Mouse (Mus musculus): ENCODE results near the gene Sesn1.

DNA sequence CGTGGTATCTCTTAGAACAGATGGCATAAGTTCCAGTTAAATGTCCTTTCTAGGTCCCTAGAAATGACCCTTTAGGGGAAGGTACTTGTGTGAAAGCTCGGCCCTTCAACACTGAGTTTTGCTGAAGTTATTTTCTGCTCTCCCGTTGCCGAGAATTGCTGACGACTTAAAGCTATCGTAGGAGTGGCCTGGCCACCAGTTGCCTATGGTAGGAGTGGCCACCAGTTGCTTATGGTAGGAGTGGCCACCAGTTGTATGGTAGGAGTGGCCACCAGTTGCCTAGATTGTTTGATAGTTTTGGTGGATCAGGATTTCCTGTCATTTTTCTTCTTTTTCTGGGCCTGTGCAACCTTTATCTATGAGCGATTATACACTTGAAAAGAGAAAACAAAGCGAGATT lies 38.0 kb downstream of the Sesn1 start:
- TF ChIP-seq CTCF (IDR thresholded peaks at IDR 0.05; ENCODE audit: control insufficient read depth, insufficient read depth, insufficient read length), result no peak
- TF ChIP-seq CEBPB (IDR thresholded peaks at IDR 0.05; ENCODE audit: low read depth), result no peak
- no peak for TF ChIP-seq MYOG (IDR thresholded peaks at IDR 0.05; ENCODE audit: control insufficient read depth, extremely low read depth, insufficient read length)

Measured in C2C12 (cell line).